Mouse (Mus musculus): ENCODE data around the gene Myof. TPM values are rescaled to one million over a fixed set of nuclear protein-coding genes. Genes with fewer than 3 reads are reported as not detected.
A peak's percentile ranks its signal among the peaks of the same experiment; 100 is the strongest.

Gene Myof
- total and polyA plus RNA-seq, 3 experiments: 0.30 to 4.1 (median 0.59) TPM

GRCm38 (mm10) chr19:37975951-37976350 is 67.4 kb downstream of the Myof start:
- in situ Hi-C loops (cut with MboI; ENCODE audit: low pct_ligation_motif_present, low pct_unique_long_range_greater_than_20kb, low sequenced_read_pairs) (no loop called here), dilution Hi-C loops (cut with MboI; ENCODE audit: extremely low pct_ligation_motif_present, extremely low pct_unique_long_range_greater_than_20kb, low sequenced_read_pairs) (no loop called here)
- no peaks in the 10 kb centered on the region for H3K79me2 ChIP-seq (replicated peaks; ENCODE audit: control insufficient read depth, extremely low read depth, insufficient read depth, poor library complexity, severe bottlenecking)
- no peak overlapping the region for H3K9ac ChIP-seq (ENCODE audit: insufficient read depth, low read depth)
- no peaks in the 10 kb centered on the region for H3K9me3 ChIP-seq (replicated peaks; ENCODE audit: low read length)
- H3K27me3 ChIP-seq (replicated peaks): no peaks in the 10 kb centered on the region
- TF ChIP-seq JUND (conservative IDR thresholded peaks at IDR 0.05; ENCODE audit: low read depth, low read length) (no peak), SIN3A (IDR thresholded peaks at IDR 0.05; ENCODE audit: low read length) (no peak), MYC (IDR thresholded peaks at IDR 0.05; ENCODE audit: low read depth, low read length) (no peak), MEF2A (IDR thresholded peaks at IDR 0.05; ENCODE audit: borderline replicate concordance, low read depth, low read length) (no peak), MAFK (IDR thresholded peaks at IDR 0.05; ENCODE audit: insufficient replicate concordance, low read length) (no peak), ZNF384 (IDR thresholded peaks at IDR 0.05; ENCODE audit: low read depth, low read length) (no peak), SMC3 (IDR thresholded peaks at IDR 0.05; ENCODE audit: low read depth, low read length) (no peak), HCFC1 (IDR thresholded peaks at IDR 0.05; ENCODE audit: low read depth, low read length) (no peak), TBP (conservative IDR thresholded peaks at IDR 0.05; ENCODE audit: low read depth, low read length) (no peak), CTCF (conservative IDR thresholded peaks at IDR 0.05 in 1 of 2, IDR thresholded peaks at IDR 0.05 in 1 of 2; ENCODE audit: low read depth in 2 of 2, low read length in 2 of 2) (no peak), EP300 (IDR thresholded peaks at IDR 0.05; ENCODE audit: low read length) (no peak), NRF1 (IDR thresholded peaks at IDR 0.05; ENCODE audit: low read depth, low read length) (no peak), MAX (IDR thresholded peaks at IDR 0.05; ENCODE audit: low read length) (no peak), ETS1 (conservative IDR thresholded peaks at IDR 0.05; ENCODE audit: low read depth, low read length) (no peak)
- H3K4me2 ChIP-seq (ENCODE audit: insufficient read depth, low read depth, poor library complexity, severe bottlenecking): no peak overlapping the region
- no peak overlapping the region for H3K4me3 ChIP-seq (replicated peaks in 1 of 3; ENCODE audit: low read depth in 2 of 3, low read length in 2 of 3, poor library complexity in 1 of 3)
- no peak overlapping the region for H3K27ac ChIP-seq (ENCODE audit: insufficient read depth, low read depth)
- H3K36me3 ChIP-seq (replicated peaks in 1 of 2; ENCODE audit: control insufficient read depth in 1 of 2, insufficient read depth in 1 of 2, low read length in 1 of 2): no peaks in the 10 kb centered on the region
- H3K4me1 ChIP-seq (ENCODE audit: control insufficient read depth in 1 of 2, insufficient read depth in 2 of 2): peaks cover 0 to 4% of the 10 kb centered on the region in 2 experiments; a peak in 1 of 4 replicates
- no peak for DNase-seq (ENCODE audit: extremely low read depth)

DNA sequence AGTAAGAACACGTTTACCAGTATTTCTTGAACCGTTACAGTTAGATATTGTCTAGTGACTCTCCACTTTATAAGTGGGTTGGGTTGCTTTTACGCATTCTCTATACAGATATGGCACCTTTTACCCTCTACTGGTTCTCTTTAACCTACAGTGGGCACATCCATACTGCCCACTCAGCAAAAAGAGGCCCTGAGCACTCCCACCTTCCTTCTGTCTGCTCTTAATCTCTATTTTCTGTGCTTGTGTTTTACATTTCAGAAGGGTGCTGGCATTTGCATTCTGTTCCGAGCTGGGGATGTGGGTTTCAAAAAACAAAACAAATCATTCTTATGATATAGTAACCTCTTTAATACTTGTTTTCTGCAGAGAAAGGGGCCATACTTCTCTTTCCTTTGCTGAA is 72.8 kb downstream of the Myof start:
- DNase-seq (ENCODE audit: extremely low read depth): no peak

More for the DNA sequence above, 72.8 kb downstream of the Myof start:
- no peak overlapping the region for H3K27ac ChIP-seq (ENCODE audit: insufficient read depth, low read depth)
- H3K9me3 ChIP-seq (replicated peaks; ENCODE audit: low read length): no peaks in the 10 kb centered on the region
- dilution Hi-C loops (cut with MboI; ENCODE audit: extremely low pct_ligation_motif_present, extremely low pct_unique_long_range_greater_than_20kb, low sequenced_read_pairs) (no loop called here), in situ Hi-C loops (cut with MboI; ENCODE audit: low pct_ligation_motif_present, low pct_unique_long_range_greater_than_20kb, low sequenced_read_pairs) (loop anchor here (25.0 kb wide), 1 partner anchor 217 kb away; no protein-coding TSS in a partner anchor)
- H3K36me3 ChIP-seq (replicated peaks in 1 of 2; ENCODE audit: control insufficient read depth in 1 of 2, insufficient read depth in 1 of 2, low read length in 1 of 2): no peaks in the 10 kb centered on the region
- no peaks in the 10 kb centered on the region for H3K27me3 ChIP-seq (replicated peaks)
- H3K4me2 ChIP-seq (ENCODE audit: insufficient read depth, low read depth, poor library complexity, severe bottlenecking): no peak overlapping the region
- H3K9ac ChIP-seq (ENCODE audit: insufficient read depth, low read depth): no peak overlapping the region
- no peaks in the 10 kb centered on the region for H3K79me2 ChIP-seq (replicated peaks; ENCODE audit: control insufficient read depth, extremely low read depth, insufficient read depth, poor library complexity, severe bottlenecking)
- TF ChIP-seq MAFK (IDR thresholded peaks at IDR 0.05; ENCODE audit: insufficient replicate concordance, low read length) (0 out of 2 replicates have a peak, but pooled peaks have one; percentile 56), BHLHE40 (IDR thresholded peaks at IDR 0.05; ENCODE audit: low read depth, low read length) (no peak), IRF4 (IDR thresholded peaks at IDR 0.05; ENCODE audit: low read depth, low read length) (no peak)
- H3K4me3 ChIP-seq (replicated peaks in 1 of 3; ENCODE audit: low read depth in 2 of 3, low read length in 2 of 3, poor library complexity in 1 of 3): no peak overlapping the region
- peaks cover 2 to 17% of the 10 kb centered on the region in 2 experiments; a peak in 2 of 4 replicates for H3K4me1 ChIP-seq (ENCODE audit: control insufficient read depth in 1 of 2, insufficient read depth in 2 of 2)

All from CH12.LX (cell line).